Mouse (Mus musculus) c-Kit-positive CD71-positive TER-119-positive erythroid progenitor cells, embryonic 14.5 days (primary cell): ENCODE results near the gene Elavl4.

Experiments
- DNase-seq: peaks from one replicate; pipeline ENCODE4 v3.0.0-alpha.2; 2013; ENCODE audit warnings: low spot score

Gene Elavl4

GRCm38 (mm10) chr4:110351178-110352000, at the start of gene Elavl4:
Gene Elavl4 (minus strand): TSS chr4:110351909.
- DNase-seq: no peak

DNA sequence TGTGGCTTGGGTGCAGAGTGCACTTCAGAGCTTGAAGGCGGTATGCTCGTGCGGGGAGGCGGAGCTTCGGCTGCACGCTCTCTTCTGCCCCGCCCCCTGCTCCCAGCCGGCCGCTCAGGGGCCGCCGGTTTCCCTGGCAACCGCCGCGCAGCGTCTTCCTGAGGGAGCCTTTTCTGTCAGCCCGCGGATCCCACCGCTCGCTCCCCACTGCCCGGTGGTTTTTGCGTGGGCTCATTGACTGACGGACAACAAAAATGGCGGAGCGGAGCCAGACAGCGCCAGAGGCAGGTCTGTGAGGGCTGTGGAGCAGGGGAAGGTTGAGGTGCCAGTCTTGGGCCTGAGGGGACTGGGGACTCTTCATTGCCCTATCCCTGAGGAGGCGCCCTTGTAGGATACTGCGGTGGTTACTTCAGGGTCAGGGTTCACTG, 45.9 kb upstream of the Elavl4 start, which contains the start of gene Agbl4:
Gene Agbl4 (plus strand): TSS at position 44 of the 428 bp plus-strand sequence.
- DNase-seq: no peak

DNA sequence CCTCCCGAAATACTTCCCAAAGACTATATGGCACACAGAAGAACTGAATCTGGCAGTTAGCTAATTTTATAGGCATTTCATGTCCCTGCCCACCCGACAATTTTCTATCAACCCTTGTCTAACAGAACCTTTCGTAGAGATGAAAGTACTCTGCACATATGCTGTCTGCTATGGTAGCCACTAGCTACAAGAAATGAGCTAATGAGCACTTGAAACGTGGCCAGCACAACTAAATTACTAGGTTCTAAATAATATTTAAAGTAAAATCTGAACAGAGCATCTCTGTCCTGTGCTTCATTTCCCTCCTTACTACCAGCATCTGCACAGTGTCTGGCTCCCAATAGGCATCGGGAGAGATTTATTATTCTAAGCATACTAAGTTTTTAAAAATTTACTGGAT, 44.5 kb upstream of the Elavl4 start:
- DNase-seq: no peak

GRCm38 (mm10) chr4:110360568-110360967, 8.9 kb upstream of the Elavl4 start:
- no peak for DNase-seq

- no peak for DNase-seq
Measured at GRCm38 (mm10) chr4:110352001-110352369, 276 bp upstream of the Elavl4 start.

DNA sequence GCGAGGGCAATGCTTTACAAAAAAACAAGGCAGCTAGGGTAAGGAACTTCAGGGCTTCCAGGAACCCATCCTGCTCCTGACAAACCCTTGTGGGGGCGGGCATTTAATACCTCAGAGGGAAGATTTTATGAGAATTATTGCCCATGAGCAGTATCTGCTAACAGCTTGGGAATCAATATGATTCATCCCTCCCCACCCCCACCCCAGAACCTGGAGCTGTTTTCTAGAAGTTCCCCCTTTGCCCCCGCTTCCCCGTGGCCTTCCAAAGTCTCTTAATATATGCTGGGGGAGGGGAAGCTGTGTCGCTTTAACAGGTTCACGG, 892 bp downstream of the Elavl4 start:
- no peak for DNase-seq

DNA sequence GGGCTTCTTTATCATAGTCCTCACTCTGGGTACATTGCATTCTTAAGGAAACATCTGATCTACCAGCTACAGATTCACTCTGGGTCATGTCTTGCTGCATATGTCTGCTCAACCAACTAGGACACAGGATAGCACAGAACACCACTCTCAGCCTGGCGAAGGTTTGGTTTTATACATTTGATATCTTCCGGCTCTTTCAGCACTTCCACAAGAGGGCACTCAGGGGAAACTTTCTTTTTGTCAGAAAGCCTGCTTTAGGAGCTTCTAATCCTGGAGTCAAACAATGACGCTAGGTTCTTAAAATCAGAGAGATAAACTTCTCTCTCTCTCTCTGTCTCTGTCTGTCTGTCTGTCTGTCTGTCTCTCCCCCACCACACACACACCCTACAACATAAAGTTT, 27.8 kb downstream of the Elavl4 start:
- DNase-seq: no peak

GRCm38 (mm10) chr4:110312126-110312525, 39.6 kb downstream of the Elavl4 start:
- DNase-seq: no peak

DNA sequence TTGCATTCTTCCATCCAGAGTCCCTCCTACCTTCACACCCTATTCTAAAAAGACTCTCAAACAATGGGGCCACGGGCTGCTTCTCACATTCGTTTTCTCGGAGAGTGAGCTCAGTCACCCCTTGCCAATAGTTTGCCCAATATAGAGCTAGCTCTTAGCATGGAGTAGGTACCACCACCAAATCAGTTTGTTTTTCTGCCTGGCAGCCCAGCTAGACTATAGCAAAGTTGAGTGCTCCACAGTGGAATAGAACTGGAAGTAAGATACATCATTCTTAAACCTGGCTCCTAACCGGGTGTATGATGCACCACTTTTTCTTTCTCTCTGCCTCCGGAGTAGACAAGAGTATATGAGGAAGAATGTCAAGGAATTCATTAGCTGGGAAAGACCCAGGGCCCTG, 44.7 kb downstream of the Elavl4 start:
- no peak for DNase-seq

DNA sequence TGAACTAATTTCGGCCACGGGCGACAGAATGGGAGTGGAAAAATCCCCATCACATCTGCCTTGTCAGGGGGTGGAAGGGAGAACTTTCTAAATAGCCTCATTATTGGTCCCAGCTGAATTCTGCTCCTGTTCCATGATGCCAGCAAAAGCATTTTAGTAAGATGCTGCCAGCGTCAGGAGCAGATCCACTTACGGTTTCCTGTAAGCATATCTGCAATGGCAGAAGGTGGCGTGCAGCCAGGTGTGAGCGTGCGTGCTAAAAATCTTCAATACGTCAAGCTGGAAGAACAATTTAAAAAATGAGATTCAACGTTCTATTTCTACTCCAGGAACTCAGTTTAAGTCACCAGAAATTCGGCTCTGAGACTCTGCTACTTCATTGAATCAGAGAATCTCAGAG, 45.1 kb downstream of the Elavl4 start:
- DNase-seq: no peak

DNA sequence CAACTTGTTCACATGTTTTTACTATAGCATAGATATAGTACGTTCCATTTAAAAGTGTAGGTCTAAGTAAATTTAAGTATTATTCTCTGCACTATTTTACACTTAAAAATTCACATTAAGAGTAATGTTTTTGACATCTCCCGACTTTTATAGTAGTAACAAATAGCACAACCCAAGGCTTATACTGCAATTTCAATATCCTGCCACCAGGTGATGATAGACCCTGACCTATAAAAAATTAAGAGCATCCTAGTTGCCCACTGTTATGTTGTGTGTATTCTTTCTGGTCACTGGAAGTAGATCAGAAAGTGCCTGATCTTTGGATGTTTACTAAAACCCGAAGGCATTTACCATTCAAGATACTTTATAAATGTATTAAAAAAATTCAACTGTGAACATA, 55.9 kb downstream of the Elavl4 start:
- no peak for DNase-seq

- DNase-seq: no peak
Measured at GRCm38 (mm10) chr4:110293238-110293637, 58.5 kb downstream of the Elavl4 start.

GRCm38 (mm10) chr4:110292471-110292870, 59.2 kb downstream of the Elavl4 start:
- DNase-seq: no peak

DNA sequence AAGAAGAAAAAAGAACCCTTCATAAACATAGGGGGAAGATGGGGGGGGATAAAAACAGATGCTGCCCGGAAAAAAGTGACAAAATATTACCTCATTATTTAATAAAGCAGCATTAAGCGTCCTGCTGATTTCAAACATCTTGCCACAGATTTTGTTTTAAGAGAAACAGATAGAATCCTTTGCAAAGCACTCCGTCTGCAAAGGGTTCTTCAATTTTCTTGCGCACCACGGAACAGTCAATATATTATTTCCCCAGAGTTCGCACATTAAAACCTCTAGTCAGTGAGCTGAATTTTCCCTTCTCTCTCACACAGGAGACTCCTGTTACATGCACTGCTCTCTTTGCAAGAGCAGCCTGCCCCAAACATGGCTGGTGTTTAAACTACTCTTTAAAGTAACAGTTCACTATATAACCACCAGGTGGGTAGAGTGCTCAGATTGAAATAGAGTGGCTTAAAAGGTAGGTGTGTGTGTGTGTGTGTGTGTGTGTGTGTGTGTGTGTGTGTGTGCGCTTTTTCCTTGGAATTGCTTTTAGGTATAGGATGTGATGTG, 61.1 kb downstream of the Elavl4 start:
- no peak for DNase-seq

GRCm38 (mm10) chr4:110290056-110290455, 61.7 kb downstream of the Elavl4 start:
- DNase-seq: no peak

DNA sequence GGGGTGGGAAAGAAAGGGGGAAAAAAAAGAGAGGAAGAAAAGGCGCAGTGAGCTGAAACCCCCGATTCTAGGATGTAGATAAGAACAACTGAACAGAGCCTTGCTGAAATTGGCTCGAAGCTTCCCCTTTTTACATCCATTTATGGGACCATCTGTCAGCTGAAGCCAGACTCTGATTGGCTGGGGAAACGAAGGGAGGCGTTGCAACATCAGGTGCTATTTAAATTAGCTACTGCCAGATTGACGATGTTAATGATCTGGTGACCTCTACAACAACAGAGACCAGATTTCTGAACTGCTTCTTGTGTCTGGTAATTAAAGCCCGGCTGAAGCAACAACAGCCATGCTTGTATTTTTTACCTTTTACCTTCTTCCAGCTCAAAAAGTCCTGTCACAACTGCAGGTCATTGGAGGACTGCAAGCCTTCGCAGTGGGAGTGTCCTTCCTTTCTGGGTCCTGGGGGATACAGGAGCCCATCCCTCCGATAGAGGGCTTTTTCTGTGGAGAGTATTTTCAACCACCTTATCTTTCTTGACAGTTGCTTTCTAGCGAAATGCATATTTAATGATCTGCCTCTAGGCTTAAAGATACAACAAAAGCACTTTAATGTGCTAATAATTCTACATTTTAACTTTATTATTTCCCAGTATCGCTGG, 64.2 kb downstream of the Elavl4 start:
- DNase-seq: no peak

DNA sequence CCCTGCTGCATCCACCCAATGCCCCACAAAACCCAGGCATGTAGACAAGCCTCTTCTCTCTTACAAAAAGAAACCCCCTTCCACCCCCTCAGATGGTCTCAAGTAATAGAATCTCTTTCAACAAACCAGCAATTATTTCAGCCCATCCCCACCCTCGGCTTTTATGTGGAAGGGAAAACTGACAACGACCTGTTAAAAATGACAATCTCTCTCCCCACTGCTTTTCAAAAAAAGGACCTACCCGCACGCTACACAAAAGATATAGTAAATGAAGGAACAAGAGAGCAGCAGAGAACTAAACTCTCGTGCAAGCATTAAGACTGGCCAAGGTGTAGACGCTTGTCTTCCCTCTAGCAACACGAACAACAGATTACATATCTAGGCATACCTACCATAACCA, 64.9 kb downstream of the Elavl4 start:
- DNase-seq: no peak

DNA sequence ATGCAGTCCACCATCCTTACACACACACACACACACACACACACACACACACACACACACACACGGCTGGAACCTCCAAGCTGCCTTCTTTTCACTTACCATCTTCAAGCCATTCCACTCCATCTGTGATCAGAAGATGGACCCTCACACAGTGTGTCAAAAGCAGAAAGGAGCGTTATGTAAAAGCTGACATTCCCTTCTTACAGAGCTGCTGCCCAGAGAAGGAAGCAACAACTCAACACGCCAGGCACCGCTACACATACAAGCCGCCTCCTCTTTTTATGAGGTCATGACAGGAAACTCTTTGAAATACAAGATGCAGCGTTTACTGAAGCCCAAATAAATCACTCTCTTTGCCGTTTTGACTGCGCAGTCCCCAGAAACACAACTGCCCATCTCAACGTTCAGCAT, 65.3 kb downstream of the Elavl4 start:
- no peak for DNase-seq

DNA sequence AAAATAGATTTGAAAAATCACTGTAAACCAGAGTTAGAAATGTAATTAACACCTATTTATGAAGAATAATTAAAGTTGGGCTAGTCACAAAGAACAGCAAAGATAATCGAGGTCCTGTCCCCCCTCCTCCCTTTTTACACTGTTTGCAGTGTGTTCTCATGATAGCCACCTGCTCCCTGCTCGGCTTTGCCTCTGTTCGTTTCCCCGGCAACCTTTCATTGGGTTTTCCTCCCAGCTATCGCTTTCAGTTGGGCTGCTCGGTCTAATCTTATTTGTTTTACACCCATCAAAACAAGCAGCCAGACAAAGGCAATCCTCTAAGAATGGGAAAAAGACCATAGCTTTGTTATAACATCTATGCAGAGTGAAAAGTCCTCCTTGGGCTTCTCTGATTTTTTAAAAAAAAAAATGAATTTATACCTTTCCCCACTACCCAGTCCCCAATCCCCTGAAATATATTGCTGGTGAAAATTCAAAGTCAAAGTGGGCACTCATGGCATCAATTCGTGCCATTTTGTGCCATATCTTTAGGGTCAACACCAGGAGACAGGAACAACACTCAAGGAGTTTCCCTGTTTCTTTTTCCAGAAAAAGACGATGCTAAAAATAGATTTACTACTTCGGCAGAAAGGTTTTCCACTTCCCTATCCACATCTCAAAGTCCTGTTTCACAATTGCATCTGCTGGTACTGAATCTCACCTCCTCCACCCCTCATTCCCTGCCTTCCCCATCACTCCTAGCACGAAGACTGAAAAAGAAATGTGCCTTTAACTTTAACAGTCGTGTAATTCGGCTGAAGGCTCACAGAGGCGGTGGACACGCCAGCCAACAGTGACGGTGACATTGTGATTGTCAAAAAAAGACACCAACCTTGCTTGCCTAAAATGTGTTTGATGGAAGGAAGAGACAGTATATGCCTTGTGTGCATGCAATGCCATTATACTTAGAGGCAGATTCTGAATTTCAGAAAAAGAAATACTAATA, 66.1 kb downstream of the Elavl4 start:
- DNase-seq: no peak

GRCm38 (mm10) chr4:110284446-110284845, 67.3 kb downstream of the Elavl4 start:
- DNase-seq: no peak

DNA sequence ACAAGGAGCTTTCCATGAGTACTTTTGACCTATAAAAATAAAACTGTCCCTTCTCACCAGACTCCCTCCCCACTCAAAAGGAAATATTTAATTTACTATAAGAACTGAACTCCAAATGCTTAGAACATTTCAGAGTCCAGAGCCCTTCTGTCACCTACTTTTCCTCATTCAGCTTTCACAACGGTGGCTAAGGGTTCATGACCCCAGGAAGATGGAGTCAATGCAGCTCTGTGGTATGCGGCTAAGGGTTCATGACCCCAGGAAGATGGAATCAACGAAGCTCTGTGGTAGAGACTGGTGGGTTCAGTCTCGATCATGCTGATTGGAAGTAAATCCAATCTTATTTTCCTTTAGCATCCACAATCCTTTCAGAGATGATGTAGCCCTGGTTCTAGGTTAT, 81.7 kb downstream of the Elavl4 start:
- no peak for DNase-seq
